Mouse (Mus musculus) midbrain, embryonic 16.5 days (tissue): Measurements from ENCODE around the gene Akap8. TPM values are rescaled to one million over a fixed set of nuclear protein-coding genes. Genes with fewer than 3 reads are reported as not detected.

Experiments
- ATAC-seq: fragments of 200-750 bp; cut with Nextera tagmentation; 2 replicates; pipeline ENCODE4 v1.8.0; 2017; ENCODE audit warnings: moderate TSS enrichment
- H3K27ac ChIP-seq: fragments of 300-500 bp; sonication (generic); 2 replicates; pipeline ENCODE4 v1.5.1; 2014; ENCODE audit warnings: mild to moderate bottlenecking, low read length, mixed read lengths
- H3K27me3 ChIP-seq: fragments of 300-500 bp; sonication (generic); 2 replicates; pipeline ENCODE4 v1.6.1; 2014; ENCODE audit warnings: low read depth, low read length, mixed read lengths; ENCODE audit not compliant: control insufficient read depth, insufficient read depth
- H3K36me3 ChIP-seq: fragments of 300-500 bp; sonication (generic); 2 replicates; pipeline ENCODE4 v1.6.1; 2014; ENCODE audit warnings: mild to moderate bottlenecking, low read length, moderate library complexity, mixed read lengths; ENCODE audit not compliant: control insufficient read depth, insufficient read depth
- H3K4me1 ChIP-seq: fragments of 300-500 bp; sonication (generic); 2 replicates; pipeline ENCODE4 v1.6.1; 2014; ENCODE audit warnings: mild to moderate bottlenecking, low read length, mixed read lengths; ENCODE audit not compliant: control insufficient read depth, insufficient read depth
- H3K4me2 ChIP-seq: fragments of 300-500 bp; sonication (generic); 2 replicates; pipeline ENCODE4 v1.6.1; 2014; ENCODE audit warnings: mild to moderate bottlenecking, low read length, mixed read lengths
- H3K4me3 ChIP-seq: fragments of 300-500 bp; sonication (generic); 2 replicates; pipeline ENCODE4 v1.5.1; 2014; ENCODE audit warnings: low read depth, mild to moderate bottlenecking, low read length, moderate library complexity, mixed read lengths
- H3K9ac ChIP-seq: fragments of 300-500 bp; sonication (generic); 2 replicates; pipeline ENCODE4 v1.6.1; 2014; ENCODE audit warnings: low read depth, low read length, mixed read lengths
- H3K9me3 ChIP-seq: fragments of 300-500 bp; sonication (generic); replicated peaks from 2 replicates; pipeline ENCODE4 v1.6.1; 2014; ENCODE audit warnings: mild to moderate bottlenecking, low read length, mixed read lengths; ENCODE audit not compliant: control insufficient read depth, poor library complexity, severe bottlenecking
- WGBS: fragments of 180-500 bp; shearing (Covaris S2); extraction: QIAGEN DNeasy Blood & Tissue Kit; methylation state at CpG from one replicate; pipeline ENCODE4 v1.1.7; 2014; 5-methylcytosine and 5-hydroxymethylcytosine counted together
- polyA plus RNA-seq: library from polyadenylated mRNA; unstranded; fragments of >200 nt; fragmentation: Nextera tagmentation; extraction: Ambion mirVana; gene quantifications from 2 replicates; pipeline ENCODE4 v1.2.1, GENCODE M21; 2015

Akap8 gene
- polyA plus RNA-seq, 1 experiment from 2014 or later = 101 TPM

GRCm38 (mm10) chr17:32333675-32334303 is 12.8 kb upstream of the Akap8 start:
- 92% methylated on average over 30 of the region's 31 CpGs for WGBS
- Histone ChIP-seq H3K36me3 (peaks cover 52% of the 10 kb centered on the region), H3K27me3 (no peaks in the 10 kb centered on the region), H3K4me2 (no peak overlapping the region), H3K4me3 (no peak overlapping the region), H3K4me1 (no peaks in the 10 kb centered on the region), H3K9ac (no peak overlapping the region), H3K27ac (no peak overlapping the region), H3K9me3 (no peaks in the 10 kb centered on the region)
- 0 out of 2 replicates have a peak, but pooled peaks have one; percentile 14 for ATAC-seq

- no peak overlapping the region for H3K27ac ChIP-seq
- no peak overlapping the region for H3K9ac ChIP-seq
- H3K4me2 ChIP-seq = no peak overlapping the region
- peaks cover 9% of the 10 kb centered on the region for H3K36me3 ChIP-seq
- H3K9me3 ChIP-seq = no peaks in the 10 kb centered on the region
- ATAC-seq = no peak
- H3K4me3 ChIP-seq = no peak overlapping the region
- 0 out of 2 replicates have a peak, but pooled peaks cover 5% of the 10 kb centered on the region for H3K4me1 ChIP-seq
- no peaks in the 10 kb centered on the region for H3K27me3 ChIP-seq
These were observed 6.5 kb upstream of the Akap8 start for GRCm38 (mm10) chr17:32327501-32327900.

GRCm38 (mm10) chr17:32322809-32323208 is 1.8 kb upstream of the Akap8 start:
- peaks cover 23% of the 10 kb centered on the region for H3K4me1 ChIP-seq
- H3K27me3 ChIP-seq = no peaks in the 10 kb centered on the region
- no peak overlapping the region for H3K9ac ChIP-seq
- no peak overlapping the region for H3K4me3 ChIP-seq
- no peaks in the 10 kb centered on the region for H3K9me3 ChIP-seq
- no peak overlapping the region for H3K27ac ChIP-seq
- 97% methylated on average over 1 of the region's 1 CpGs for WGBS
- ATAC-seq = no peak
- H3K36me3 ChIP-seq = no peaks in the 10 kb centered on the region; the same call in 1 of the 2 replicates
- no peak overlapping the region for H3K4me2 ChIP-seq

- Histone ChIP-seq H3K4me2 (peak overlapping the region; percentile 91), H3K9me3 (no peaks in the 10 kb centered on the region), H3K4me3 (peak overlapping the region; percentile 71), H3K27me3 (no peaks in the 10 kb centered on the region), H3K36me3 (peaks cover 7% of the 10 kb centered on the region; the same call in 1 of the 2 replicates), H3K4me1 (peaks cover 23% of the 10 kb centered on the region), H3K9ac (peak overlapping the region; percentile 82), H3K27ac (peak overlapping the region; percentile 96)
- ATAC-seq = peak; percentile 3; the same call in 1 of the 2 replicates
- WGBS = 28% methylated on average over 6 of the region's 6 CpGs
These were observed 798 bp upstream of the Akap8 start for GRCm38 (mm10) chr17:32321836-32322235.

- Histone ChIP-seq H3K4me1 (peaks cover 23% of the 10 kb centered on the region), H3K4me3 (peak overlapping the region; percentile 71), H3K9ac (peak overlapping the region; percentile 82), H3K9me3 (no peaks in the 10 kb centered on the region), H3K27ac (peak overlapping the region; percentile 96), H3K27me3 (no peaks in the 10 kb centered on the region), H3K36me3 (peaks cover 12% of the 10 kb centered on the region), H3K4me2 (peak overlapping the region; percentile 91)
- no peak; the same call in 1 of the 2 replicates for ATAC-seq
- WGBS = under 1% methylated on average over 23 of the region's 23 CpGs
These were observed 324 bp upstream of the Akap8 start for GRCm38 (mm10) chr17:32321390-32321734.

- Histone ChIP-seq H3K4me3 (peak overlapping the region; percentile 71), H3K27me3 (no peaks in the 10 kb centered on the region), H3K27ac (peak overlapping the region; percentile 96), H3K4me1 (peaks cover 23% of the 10 kb centered on the region), H3K4me2 (peak overlapping the region; percentile 59), H3K36me3 (peaks cover 22% of the 10 kb centered on the region), H3K9ac (peak overlapping the region; percentile 79), H3K9me3 (no peaks in the 10 kb centered on the region)
- ATAC-seq = no peak
- 1% methylated on average over 7 of the region's 7 CpGs for WGBS
These were observed 1.1 kb downstream of the Akap8 start for GRCm38 (mm10) chr17:32319950-32320349.

- H3K4me3 ChIP-seq = no peak overlapping the region
- H3K9me3 ChIP-seq = no peaks in the 10 kb centered on the region
- no peak overlapping the region for H3K27ac ChIP-seq
- no peak overlapping the region for H3K9ac ChIP-seq
- no peaks in the 10 kb centered on the region for H3K27me3 ChIP-seq
- H3K4me2 ChIP-seq = no peak overlapping the region
- peaks cover 30% of the 10 kb centered on the region for H3K36me3 ChIP-seq
- ATAC-seq = no peak
- H3K4me1 ChIP-seq = peaks cover 20% of the 10 kb centered on the region
- WGBS = 89% methylated on average over 3 of the region's 3 CpGs
These were observed 3.3 kb downstream of the Akap8 start for GRCm38 (mm10) chr17:32317708-32318107.

GRCm38 (mm10) chr17:32317032-32317431 is 4.0 kb downstream of the Akap8 start:
- Histone ChIP-seq H3K9ac (no peak overlapping the region), H3K36me3 (peaks cover 36% of the 10 kb centered on the region), H3K27me3 (no peaks in the 10 kb centered on the region), H3K9me3 (no peaks in the 10 kb centered on the region), H3K27ac (no peak overlapping the region), H3K4me3 (no peak overlapping the region), H3K4me1 (peaks cover 15% of the 10 kb centered on the region), H3K4me2 (no peak overlapping the region)
- no peak for ATAC-seq
- WGBS = 95% methylated on average over 8 of the region's 8 CpGs

- Histone ChIP-seq H3K36me3 (peaks cover 49% of the 10 kb centered on the region), H3K27ac (no peak overlapping the region)
- 97% methylated on average over 5 of the region's 5 CpGs for WGBS
These were observed 5.5 kb downstream of the Akap8 start for GRCm38 (mm10) chr17:32315560-32315959.

More at GRCm38 (mm10) chr17:32315560-32315959, 5.5 kb downstream of the Akap8 start:
- ATAC-seq = no peak
- Histone ChIP-seq H3K9me3 (no peaks in the 10 kb centered on the region), H3K4me2 (no peak overlapping the region), H3K4me3 (no peak overlapping the region), H3K4me1 (peaks cover 12% of the 10 kb centered on the region; the same call in 1 of the 2 replicates), H3K9ac (no peak overlapping the region), H3K27me3 (no peaks in the 10 kb centered on the region)
